Mouse (Mus musculus) gastrocnemius, postnatal 4 days (tissue): ENCODE data around the gene Gm20388. TPM values are rescaled to one million over a fixed set of nuclear protein-coding genes. Genes with fewer than 3 reads are reported as not detected.
"Not testable (repeated sequence)": the region's sequence is repeated elsewhere in the genome, so short reads cannot be mapped to it uniquely, and the experiment has no call there.

Experiments
- DNase-seq, 2 experiments: peaks; one replicate each; pipeline ENCODE4 v3.0.0; 2021 to 2022; ENCODE audit warnings: low spot score in 2 of 2, mixed read lengths in 2 of 2
- total RNA-seq, 2 experiments: library from RNA; stranded (reverse); gene quantifications; 2 replicates each; pipeline ENCODE4 v1.2.3; 2021

The Gm20388 gene
- total RNA-seq, 2 experiments from 2014 or later, result 12.8 to 22.8 TPM

DNA sequence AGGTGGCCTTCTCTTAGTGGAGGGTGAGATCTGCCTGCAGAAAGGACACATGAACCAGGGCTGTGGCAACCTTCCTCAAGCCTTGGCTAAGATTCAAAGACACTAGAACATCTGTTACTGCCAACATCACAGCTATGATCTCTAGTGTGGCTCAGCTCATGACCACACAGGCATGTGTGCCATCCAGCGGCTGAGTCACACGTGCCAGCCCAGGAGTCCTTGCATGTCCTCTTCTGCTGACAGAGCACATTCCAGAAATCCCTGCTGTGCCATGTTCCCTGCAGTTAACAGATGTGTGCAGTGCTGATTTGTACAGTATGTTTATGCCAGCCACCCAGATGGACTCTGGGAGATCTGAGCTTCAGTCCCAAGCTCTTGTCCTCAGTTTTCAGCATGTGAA lies 4088.9 kb downstream of the Gm20388 start:
- DNase-seq, result no peak

- DNase-seq, result no peak
These were observed 4092.0 kb downstream of the Gm20388 start for GRCm38 (mm10) chr8:124002546-124003108.

GRCm38 (mm10) chr8:124007829-124008228 lies 4097.2 kb downstream of the Gm20388 start:
- no peak for DNase-seq

DNA sequence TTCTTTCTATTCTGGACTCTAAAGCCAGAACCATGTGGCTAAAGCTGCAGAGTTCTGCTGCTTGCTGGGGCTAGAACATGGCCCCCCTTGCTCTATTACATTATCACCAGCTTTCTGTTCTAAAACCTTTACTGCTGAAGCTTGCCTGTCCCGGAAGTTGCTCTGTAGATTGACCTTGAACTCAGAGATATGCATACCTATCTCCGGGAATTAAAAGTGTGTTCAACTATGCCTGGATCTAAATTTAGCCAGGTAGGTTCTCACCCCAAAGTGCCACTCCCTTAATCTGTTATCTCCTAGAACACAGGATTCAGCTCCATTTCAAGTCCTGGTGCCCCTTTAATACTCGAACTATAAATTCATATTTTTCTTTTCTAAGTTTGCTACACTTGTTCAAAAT lies 4100.9 kb downstream of the Gm20388 start:
- no peak for DNase-seq

DNA sequence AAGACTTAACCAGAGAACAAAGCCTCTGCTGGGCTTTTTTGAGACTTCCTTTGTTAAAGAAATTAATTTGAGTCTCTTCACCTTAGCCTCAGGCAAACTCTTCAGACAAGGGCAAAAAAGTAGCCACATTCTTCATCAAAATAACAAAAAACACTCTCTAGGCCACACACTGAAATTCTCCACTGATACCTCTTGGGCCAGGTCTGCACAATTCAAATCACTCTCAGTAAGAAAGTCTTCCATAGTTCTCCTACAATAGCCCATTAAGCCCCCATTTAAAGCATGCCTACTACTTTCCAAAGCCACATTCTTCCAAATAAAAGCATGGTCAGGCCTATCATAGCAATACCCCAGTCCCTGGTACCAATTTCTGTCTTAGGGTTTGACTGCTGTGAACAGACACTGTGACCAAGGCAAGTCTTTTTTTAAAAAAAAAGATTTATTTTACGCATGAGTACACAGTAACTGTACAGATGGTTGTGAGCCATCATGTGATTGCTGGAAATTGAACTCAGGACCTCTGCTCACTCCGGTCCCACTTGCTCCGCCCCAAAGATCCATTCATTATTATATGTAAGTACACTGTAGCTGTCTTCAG lies 4101.4 kb downstream of the Gm20388 start:
- DNase-seq, result no peak

DNA sequence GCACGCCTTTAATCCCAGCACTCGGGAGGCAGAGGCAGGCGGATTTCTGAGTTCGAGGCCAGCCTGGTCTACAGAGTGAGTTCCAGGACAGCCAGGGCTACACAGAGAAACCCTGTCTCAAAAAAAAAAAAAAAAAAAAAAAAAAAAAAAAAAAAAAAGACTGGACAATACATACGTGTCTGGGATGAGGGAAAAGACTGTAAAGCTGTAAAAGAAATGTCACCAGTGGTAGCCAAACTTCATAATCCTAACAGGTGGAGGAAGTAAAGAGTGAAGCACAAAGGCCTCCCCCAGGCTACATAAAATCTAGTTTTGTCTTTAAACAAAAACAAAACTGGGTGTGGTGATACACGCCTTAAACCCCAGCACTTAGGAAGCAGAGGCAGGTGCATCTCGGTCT lies 4103.7 kb downstream of the Gm20388 start:
- DNase-seq, result not testable (repeated sequence)

DNA sequence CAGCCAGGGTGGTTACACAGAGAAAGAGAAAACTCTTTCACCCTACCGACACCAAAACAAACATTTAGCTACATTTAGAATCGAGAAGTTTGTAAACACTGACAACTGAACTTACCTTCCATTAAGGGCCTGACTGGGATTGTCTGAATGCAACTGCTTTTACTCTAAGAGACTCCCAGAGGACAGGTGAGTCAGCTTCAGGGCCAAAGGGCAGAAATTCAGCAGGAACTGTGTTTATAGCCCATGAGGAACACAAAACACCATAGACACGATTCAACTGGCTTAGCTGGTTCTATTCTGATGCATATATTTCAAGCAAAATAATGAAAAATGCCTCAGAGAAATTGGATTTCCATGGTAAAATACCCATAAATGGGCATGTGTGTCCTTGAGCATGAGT lies 4104.1 kb downstream of the Gm20388 start:
- no peak for DNase-seq

DNA sequence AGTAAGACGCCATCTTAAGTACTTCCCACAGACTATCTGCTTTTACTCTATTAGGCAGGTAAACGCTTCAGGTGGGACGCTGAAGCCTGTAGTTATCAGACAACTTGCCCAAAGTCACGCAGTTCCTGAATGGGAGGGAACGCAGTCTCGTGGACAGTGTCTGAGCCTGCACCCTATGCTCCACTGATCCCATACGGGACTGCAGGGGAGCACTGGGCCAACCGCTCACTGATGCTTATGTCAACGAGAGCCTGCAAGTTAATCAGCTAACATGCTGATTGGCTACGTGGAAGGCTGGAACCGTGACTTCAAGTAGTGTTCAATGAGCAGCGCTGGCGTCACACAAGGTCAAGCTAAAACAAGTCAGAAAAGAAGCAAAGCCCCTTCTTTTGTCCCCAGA lies 4109.1 kb downstream of the Gm20388 start:
- DNase-seq, result no peak

GRCm38 (mm10) chr8:124020439-124021236 lies 4110.0 kb downstream of the Gm20388 start:
- peak in 1 of 2 experiments; percentile 41 for DNase-seq

DNA sequence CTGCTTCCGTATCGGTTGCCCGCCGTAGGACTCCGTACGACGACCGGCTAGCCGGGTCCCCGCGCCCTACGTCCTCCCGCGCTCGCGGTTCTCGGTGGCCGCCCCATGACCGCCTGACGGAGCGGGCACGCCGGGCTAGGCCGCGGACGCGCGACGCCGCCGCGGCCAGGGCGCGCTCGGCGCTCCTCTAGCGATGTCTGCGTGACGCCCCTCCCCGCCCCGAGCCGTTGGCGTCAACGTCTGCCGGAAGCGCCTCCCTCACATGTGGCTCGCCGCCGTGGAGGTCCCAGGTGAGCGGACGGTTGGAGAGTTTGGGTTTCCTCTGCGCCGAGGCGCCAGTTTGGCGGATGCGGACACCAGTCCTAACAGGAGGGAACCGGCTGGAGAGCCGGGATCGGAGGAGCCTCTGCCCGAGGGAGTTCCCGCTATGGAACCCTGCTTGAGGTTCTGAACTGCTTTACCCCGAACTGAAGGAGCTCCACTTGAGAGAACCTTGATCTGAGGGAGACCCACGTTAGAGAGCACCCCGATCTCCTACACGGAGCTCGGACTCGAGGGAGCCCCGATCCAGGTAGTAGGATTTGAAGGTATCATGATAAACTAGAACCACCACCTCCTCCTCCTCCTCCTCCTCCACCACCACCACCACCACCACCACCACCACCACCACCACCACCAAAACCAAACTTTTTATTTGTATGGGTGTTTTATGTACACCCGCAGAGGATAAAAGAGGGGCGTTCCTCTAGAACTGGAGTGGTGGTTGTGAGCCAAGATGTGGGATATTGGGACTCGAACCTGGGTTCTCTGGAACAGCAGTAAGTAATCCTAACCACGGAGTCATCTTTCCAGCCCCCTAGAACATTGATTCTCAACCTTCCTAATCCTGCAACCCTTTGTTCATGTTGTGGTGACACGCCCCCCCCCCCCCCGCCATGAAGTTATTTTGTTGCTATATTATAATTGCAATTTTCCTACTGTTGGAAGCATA lies 4110.9 kb downstream of the Gm20388 start, which contains the start of the genes Taf5l and Urb2:
TSS of gene Taf5l (minus strand) at position 161 of the 991 bp plus-strand sequence.
TSS of gene Urb2 (plus strand) at position 272 of the 991 bp plus-strand sequence.
- DNase-seq, result peak; percentile 83 to 93

DNA sequence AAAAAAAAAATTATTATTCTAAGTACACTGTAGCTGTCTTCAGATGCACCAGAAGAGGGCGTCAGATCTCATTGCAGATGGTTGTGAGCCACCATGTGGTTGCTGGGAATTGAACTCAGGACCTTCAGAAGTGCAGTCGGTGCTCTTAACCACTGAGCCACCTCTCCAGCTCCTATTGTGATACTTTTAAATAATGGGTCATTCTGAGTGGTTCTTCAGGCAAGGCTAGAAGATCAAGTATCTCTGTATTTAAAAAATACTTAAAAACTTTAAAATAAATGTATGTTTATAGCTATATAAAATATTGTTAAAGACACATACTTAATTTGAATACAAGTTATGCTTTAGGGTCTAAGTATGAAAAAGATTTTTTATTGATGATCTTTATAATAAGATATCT lies 4115.6 kb downstream of the Gm20388 start:
- DNase-seq, result not testable (repeated sequence)

GRCm38 (mm10) chr8:124027831-124028230 lies 4117.2 kb downstream of the Gm20388 start:
- no peak for DNase-seq

GRCm38 (mm10) chr8:124033400-124033799 lies 4122.8 kb downstream of the Gm20388 start:
- no peak for DNase-seq

DNA sequence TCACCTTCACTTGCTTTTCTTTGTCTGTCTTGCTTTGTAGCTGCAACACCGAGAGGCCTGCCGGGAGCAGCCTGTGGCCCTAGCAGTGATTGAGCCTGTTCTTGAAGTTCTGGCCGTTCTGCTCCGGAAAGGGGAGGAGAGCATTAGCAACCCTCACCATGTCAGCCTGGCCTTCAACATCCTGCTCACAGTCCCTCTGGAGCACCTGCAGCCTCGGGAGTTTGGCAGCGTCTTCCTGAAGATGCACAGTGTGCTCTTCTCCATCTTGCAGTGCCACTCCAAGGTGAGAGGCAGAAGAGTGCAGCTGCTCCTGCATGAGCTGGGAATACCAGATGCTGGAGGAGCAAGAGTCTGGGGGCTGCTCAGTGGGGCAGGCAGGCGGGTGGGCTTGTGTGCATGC lies 4127.5 kb downstream of the Gm20388 start:
- no peak for DNase-seq

GRCm38 (mm10) chr8:124039351-124039750 lies 4128.7 kb downstream of the Gm20388 start:
- no peak for DNase-seq

- DNase-seq, result no peak
These were observed 4131.6 kb downstream of the Gm20388 start for GRCm38 (mm10) chr8:124042201-124042600.

DNA sequence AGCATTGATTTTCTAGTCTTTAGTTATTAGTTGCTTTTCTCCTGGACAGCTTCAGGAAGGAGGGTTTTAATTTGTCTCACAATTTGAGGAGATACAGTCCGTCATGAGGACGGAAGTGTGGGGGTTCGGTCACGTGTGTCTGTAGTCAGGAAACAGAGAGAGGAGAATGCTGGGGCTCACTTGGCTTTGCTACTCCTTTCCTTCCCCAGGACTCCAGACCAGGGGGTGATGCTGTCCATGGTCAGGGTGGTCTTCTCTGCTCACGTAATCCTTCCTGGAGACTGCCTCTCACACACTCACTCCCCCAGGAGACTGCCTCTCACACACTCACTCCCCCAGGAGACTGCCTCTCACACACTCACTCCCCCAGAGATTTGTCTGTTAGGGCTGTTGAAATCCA lies 4133.8 kb downstream of the Gm20388 start:
- DNase-seq, result no peak

DNA sequence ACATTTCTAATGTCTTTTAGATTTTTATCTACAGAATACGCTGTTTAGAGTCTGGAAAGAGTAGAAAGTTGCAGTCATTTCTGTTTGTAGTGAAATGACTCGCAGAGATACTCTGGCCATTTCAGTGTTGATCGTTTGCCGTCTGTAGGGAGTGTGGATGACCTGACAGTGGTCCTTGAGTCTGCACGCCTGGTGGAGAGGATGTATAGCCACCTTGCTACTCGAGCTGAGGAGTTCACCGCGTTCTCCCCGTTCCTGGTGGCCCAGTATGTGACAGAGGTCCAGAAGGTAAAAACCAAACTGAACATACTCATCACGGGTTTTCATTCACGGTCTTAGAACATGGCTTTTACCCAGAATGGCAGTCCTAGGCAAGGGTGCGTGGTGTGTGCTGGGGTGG lies 4134.3 kb downstream of the Gm20388 start:
- DNase-seq, result no peak

GRCm38 (mm10) chr8:124045856-124046255 lies 4135.2 kb downstream of the Gm20388 start:
- no peak for DNase-seq

DNA sequence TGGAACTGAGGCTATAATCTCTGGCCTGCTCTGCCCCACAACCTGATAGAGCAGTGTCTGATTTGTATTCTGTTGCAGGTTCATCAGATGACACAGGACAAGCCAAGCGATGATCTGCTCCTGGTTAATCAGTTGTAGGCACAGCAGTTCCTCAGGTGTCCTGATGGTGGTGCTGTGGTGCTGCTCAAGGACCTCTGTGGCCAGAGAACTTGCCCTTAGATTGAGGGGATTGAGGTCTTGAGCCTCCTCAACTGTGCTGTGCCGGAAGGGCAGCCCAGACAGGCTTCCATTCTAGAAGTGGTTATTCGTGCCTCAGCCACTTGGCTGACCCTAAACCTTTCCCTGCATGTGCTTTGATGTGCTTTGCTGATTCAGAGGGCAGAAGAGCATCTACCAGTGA lies 4141.5 kb downstream of the Gm20388 start:
- DNase-seq, result peak; percentile 44 to 63

- no peak for DNase-seq
These were observed 4141.9 kb downstream of the Gm20388 start for GRCm38 (mm10) chr8:124052568-124052967.
